Mouse (Mus musculus) lung, postnatal 0 days (tissue): ENCODE results near the gene Fmo9.

Source experiments
- CTCF ChIP-seq: IDR thresholded peaks from 2 replicates; pipeline ENCODE4 v1.5.1; 2016; ENCODE audit warnings: antibody characterized with exemption, mild to moderate bottlenecking
- EP300 ChIP-seq: IDR thresholded peaks from 2 replicates; pipeline ENCODE4 v1.6.1; 2016; ENCODE audit warnings: antibody characterized with exemption, mild to moderate bottlenecking, control low read depth

DNA sequence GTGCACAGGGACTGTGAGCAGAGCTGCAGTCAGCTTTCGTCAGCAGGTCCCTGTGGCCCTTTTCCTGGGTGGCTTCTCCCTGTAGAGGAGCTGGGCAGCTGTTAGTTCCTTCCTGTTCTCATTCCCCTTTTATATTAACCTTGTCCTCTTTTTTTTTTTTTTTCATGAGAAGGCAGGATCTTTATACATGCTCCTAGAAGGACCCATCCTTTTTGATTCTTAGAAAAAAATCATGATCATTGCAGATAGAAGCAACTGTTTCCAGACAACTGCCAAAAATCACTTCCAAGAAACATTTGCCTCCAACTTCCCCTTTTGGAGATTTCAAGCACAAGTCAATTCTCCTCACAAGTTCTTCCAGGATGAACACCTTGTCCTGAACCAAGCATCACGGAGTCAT is 34.1 kb downstream of the Fmo9 start, which contains the start of gene Gm4847:
- TF ChIP-seq CTCF, result no peak
- TF ChIP-seq EP300, result no peak
